Mouse (Mus musculus): ENCODE results near the gene Rfx7. TPM values are rescaled to one million over a fixed set of nuclear protein-coding genes. Genes with fewer than 3 reads are reported as not detected.
"Not testable (repeated sequence)": the region's sequence is repeated elsewhere in the genome, so short reads cannot be mapped to it uniquely, and the experiment has no call there.

The Rfx7 gene
- polyA plus RNA-seq, 1 experiment from 2014 or later, result 18.1 TPM

DNA sequence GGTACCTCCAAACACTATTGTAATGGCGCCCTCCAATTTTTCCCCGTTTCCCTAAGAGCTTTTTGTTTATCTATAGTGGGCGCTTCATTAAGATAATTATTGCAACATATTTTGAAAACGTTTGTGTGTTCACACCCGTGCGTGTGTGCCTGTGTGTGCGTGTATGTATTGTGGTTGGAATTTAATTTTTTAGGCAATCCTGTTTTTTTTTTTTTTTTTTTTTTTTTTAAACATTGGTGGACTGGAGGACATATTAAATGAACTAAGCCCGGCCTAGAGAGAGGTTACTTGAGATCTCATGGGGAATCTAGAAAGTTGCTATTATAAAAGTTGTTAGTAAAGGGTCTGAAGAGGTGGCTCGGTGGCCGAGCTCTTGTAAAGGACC lies 131.5 kb downstream of the Rfx7 start:
- no peak for DNase-seq
- ATAC-seq (ENCODE audit: insufficient read depth), result no peak
- Histone ChIP-seq H3K4me2 (peak overlapping the region; percentile 89), H3K27ac (ENCODE audit: low read depth) (peak overlapping the region; percentile 100), H3K9me3 (ENCODE audit: low read depth, low read length) (no peaks in the 10 kb centered on the region), H3K27me3 (ENCODE audit: insufficient read depth, low read length) (no peaks in the 10 kb centered on the region), H3K9ac (peak overlapping the region; percentile 100), H3K4me1 (ENCODE audit: insufficient read depth) (peaks cover 7% of the 10 kb centered on the region; the same call in 1 of the 2 replicates), H3K36me3 (ENCODE audit: insufficient read depth) (peaks cover 43% of the 10 kb centered on the region), H3K4me3 (ENCODE audit: low read depth, low read length) (peak overlapping the region; percentile 98)
- 2% methylated on average over 10 of the region's 10 CpGs for WGBS
- TF ChIP-seq CTCF (IDR thresholded peaks at IDR 0.05; ENCODE audit: low read depth), result no peak

DNA sequence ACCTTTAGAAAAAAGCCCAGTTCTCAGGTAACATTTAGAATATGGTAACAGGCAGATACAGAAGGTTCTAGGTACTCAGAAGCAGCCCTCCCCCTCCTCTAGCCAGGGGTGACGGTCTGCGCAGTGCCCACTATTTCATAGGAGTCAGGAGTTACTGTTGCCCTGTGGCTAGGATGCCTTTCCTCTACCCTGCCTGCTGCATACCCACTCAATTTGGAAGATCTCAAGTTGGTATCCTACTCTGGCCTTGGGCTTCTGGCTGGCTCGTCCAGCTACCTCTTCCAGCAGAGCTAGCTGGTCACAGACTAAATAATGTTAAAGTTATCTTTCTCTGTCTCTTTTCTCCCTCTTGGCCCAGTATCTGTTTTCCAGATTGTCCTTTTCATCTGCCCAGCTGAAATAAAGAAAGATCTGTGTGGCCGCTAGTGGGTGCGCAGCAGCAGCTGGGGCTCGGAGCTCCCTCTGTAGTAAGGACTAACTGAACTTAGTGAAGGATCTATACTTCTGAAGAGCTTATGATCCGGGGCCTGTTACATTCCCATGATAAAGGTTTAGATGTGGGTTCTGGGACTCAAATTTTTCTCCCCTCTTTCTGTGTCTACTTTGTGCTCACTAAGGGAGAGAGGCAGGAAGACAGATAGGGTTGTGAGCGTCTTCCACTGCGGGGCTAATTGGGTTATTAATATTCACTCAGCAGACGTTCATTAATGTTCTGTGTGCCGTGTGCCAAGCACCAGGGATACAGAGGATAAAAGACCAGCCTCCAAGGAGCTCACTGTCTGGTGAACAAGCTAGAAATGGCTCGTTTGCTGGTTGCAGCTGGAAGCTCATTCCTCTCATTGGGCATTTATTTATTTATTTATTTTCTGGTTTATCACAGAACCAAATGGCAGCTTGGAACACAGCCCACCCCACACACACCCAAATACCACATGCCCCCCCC lies 132.6 kb downstream of the Rfx7 start:
- WGBS, result 23% methylated on average over 12 of the region's 12 CpGs
- DNase-seq, result peak; percentile 56
- peak overlapping the region; percentile 100 for H3K27ac ChIP-seq (ENCODE audit: low read depth)
- H3K4me2 ChIP-seq, result peak overlapping the region; percentile 89
- H3K9me3 ChIP-seq (ENCODE audit: low read depth, low read length), result no peaks in the 10 kb centered on the region
- peaks cover 7% of the 10 kb centered on the region; the same call in 1 of the 2 replicates for H3K4me1 ChIP-seq (ENCODE audit: insufficient read depth)
- ATAC-seq (ENCODE audit: insufficient read depth), result no peak
- peak overlapping the region; percentile 98 for H3K4me3 ChIP-seq (ENCODE audit: low read depth, low read length)
- H3K27me3 ChIP-seq (ENCODE audit: insufficient read depth, low read length), result no peaks in the 10 kb centered on the region
- peak; percentile 34 for TF ChIP-seq CTCF (IDR thresholded peaks at IDR 0.05; ENCODE audit: low read depth)
- peaks cover 54% of the 10 kb centered on the region for H3K36me3 ChIP-seq (ENCODE audit: insufficient read depth)
- peak overlapping the region; percentile 100 for H3K9ac ChIP-seq

DNA sequence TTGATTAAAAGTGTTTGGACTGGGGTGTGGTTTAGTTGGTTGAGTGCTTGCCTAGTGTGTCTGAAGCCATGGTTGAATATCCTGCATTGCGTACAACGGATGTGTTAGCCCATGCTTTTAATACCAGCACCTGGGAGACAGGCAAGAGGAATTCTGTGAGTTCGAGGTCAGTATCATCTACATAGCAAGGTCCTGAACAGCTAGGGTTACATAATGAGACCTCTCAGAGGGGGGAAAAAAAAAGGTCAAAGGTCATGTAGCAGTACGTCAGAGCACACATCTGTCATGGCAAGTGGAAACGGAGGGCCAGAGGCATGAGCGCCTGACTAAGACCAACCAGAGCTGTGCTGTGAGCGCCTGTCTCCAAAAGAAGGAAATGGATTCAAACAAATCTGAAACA lies 133.5 kb downstream of the Rfx7 start:
- Histone ChIP-seq H3K4me2 (peak overlapping the region; percentile 89), H3K27me3 (ENCODE audit: insufficient read depth, low read length) (no peaks in the 10 kb centered on the region), H3K4me1 (ENCODE audit: insufficient read depth) (peaks cover 7% of the 10 kb centered on the region; the same call in 1 of the 2 replicates), H3K36me3 (ENCODE audit: insufficient read depth) (peaks cover 63% of the 10 kb centered on the region), H3K9me3 (ENCODE audit: low read depth, low read length) (no peaks in the 10 kb centered on the region), H3K4me3 (ENCODE audit: low read depth, low read length) (peak overlapping the region; percentile 98), H3K27ac (ENCODE audit: low read depth) (no peak overlapping the region), H3K9ac (peak overlapping the region; percentile 100; the same call in 1 of the 2 replicates)
- 27% methylated on average over 7 of the region's 7 CpGs for WGBS
- DNase-seq (no peak), ATAC-seq (ENCODE audit: insufficient read depth) (no peak)
- TF ChIP-seq CTCF (IDR thresholded peaks at IDR 0.05; ENCODE audit: low read depth), result no peak

DNA sequence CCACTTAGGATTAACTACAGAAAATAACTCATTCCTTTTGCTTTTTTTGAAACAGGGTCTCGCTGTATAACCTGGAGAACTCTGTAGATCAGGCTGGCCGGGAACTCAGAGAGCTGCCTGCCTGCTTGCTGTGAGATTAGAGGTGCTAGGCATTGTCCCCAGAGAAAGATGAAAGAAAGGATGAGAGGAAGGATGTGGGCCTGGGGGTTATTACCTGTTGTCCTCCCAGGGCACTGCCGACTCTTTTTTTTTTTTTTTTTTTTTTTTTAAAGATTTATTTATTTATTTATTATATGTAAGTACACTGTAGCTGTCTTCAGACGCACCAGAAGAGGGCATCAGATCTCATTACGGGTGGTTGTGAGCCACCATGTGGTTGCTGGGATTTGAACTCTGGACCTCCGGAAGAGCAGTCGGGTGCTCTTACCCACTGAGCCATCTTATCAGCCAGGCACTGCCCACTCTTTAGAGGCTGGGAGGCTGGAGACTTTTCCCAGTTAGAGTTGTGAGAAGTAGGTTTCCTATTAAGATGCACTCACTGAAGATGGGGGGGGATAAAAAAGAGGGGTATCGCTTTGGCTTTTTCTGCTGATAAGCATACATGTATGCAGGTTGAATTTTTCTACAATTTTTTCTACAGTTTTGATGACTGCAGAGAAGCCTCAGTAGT lies 134.4 kb downstream of the Rfx7 start:
- Histone ChIP-seq H3K4me2 (peak overlapping the region; percentile 89; the same call in 1 of the 2 replicates), H3K27ac (ENCODE audit: low read depth) (peak overlapping the region; percentile 36; the same call in 1 of the 2 replicates), H3K36me3 (ENCODE audit: insufficient read depth) (peaks cover 70% of the 10 kb centered on the region)
- H3K4me1 ChIP-seq (ENCODE audit: insufficient read depth); H3K27me3 ChIP-seq (ENCODE audit: insufficient read depth, low read length); H3K9ac ChIP-seq; H3K9me3 ChIP-seq (ENCODE audit: low read depth, low read length); ATAC-seq (ENCODE audit: insufficient read depth); DNase-seq; H3K4me3 ChIP-seq (ENCODE audit: low read depth, low read length): not testable (repeated sequence)
- WGBS, result 72% methylated on average over 6 of the region's 8 CpGs

DNA sequence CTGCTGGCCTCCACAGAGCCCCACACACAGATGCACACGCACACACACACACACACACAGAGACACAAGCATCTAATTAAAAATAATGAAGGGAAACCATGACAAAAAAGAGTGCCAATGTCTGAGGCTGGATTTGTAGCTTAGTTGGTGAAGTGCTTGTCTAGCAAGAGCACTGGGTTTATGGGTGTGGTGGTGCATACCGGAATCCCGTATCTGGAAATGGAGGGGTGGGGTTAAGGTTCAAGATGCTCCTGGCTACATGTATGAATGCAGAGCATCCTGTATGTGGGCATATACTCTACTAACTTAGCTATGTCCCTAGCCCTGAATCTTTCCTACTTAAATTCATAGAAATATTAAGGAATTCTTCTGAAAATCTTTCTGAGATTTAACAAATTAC lies 135.1 kb downstream of the Rfx7 start:
- WGBS, result 65% methylated on average over 3 of the region's 3 CpGs
- Histone ChIP-seq H3K4me1 (ENCODE audit: insufficient read depth) (peaks cover 4% of the 10 kb centered on the region; the same call in 1 of the 2 replicates), H3K4me2 (no peak overlapping the region), H3K27ac (ENCODE audit: low read depth) (no peak overlapping the region), H3K9ac (no peak overlapping the region), H3K4me3 (ENCODE audit: low read depth, low read length) (no peak overlapping the region), H3K9me3 (ENCODE audit: low read depth, low read length) (no peaks in the 10 kb centered on the region), H3K36me3 (ENCODE audit: insufficient read depth) (peaks cover 75% of the 10 kb centered on the region), H3K27me3 (ENCODE audit: insufficient read depth, low read length) (no peaks in the 10 kb centered on the region)
- DNase-seq (no peak), ATAC-seq (ENCODE audit: insufficient read depth) (no peak)
- TF ChIP-seq CTCF (IDR thresholded peaks at IDR 0.05; ENCODE audit: low read depth), result no peak

DNA sequence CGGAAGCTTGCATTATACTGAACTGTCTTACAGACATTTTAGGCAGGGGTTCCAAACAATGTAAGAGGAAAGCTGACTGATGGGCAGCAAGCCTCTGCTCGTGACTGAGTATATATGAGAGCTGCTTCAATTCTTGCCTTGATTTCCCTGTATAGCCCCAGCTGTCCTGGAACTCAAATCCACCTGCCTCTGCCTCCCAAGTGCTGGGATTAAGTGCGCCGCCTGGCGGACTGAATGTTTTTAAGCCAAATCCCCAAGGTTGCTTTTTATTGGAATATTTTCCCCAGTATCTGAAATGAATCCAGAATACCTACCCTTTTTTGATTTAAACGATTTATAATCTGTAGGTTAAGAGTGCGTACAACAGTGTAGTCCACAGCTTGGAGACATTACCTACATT lies 137.3 kb downstream of the Rfx7 start:
- H3K4me3 ChIP-seq (ENCODE audit: low read depth, low read length), result no peak overlapping the region
- H3K27ac ChIP-seq (ENCODE audit: low read depth), result no peak overlapping the region; the same call in 1 of the 2 replicates
- WGBS, result 79% methylated on average over 7 of the region's 7 CpGs
- no peak for DNase-seq
- TF ChIP-seq CTCF (IDR thresholded peaks at IDR 0.05; ENCODE audit: low read depth), result no peak
- H3K4me2 ChIP-seq, result no peak overlapping the region
- no peaks in the 10 kb centered on the region for H3K27me3 ChIP-seq (ENCODE audit: insufficient read depth, low read length)
- no peaks in the 10 kb centered on the region for H3K9me3 ChIP-seq (ENCODE audit: low read depth, low read length)
- no peak for ATAC-seq (ENCODE audit: insufficient read depth)
- peaks cover 4% of the 10 kb centered on the region; the same call in 1 of the 2 replicates for H3K4me1 ChIP-seq (ENCODE audit: insufficient read depth)
- no peak overlapping the region; the same call in 1 of the 2 replicates for H3K9ac ChIP-seq
- H3K36me3 ChIP-seq (ENCODE audit: insufficient read depth), result peaks cover 90% of the 10 kb centered on the region

DNA sequence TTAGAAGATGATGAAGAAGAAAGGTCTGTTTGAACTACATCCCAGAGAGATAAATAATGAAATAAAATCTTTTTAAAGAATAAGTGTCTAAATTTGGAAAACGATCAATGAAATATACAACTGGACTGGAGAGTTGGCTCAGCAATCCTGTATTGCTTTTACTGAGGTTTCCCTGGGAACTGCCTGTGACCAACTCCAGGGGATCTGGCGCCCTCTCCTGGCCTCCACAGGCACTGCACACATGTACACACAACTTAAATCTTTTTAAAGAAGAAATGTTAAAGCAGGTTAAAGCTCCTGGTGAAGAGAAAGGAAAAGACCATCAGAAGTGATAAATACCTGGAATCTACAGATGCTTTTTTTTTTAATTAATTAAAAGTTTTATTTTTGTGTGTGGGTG lies 140.3 kb downstream of the Rfx7 start:
- Histone ChIP-seq H3K9ac (no peak overlapping the region), H3K9me3 (ENCODE audit: low read depth, low read length) (no peaks in the 10 kb centered on the region), H3K27ac (ENCODE audit: low read depth) (no peak overlapping the region), H3K4me2 (no peak overlapping the region), H3K36me3 (ENCODE audit: insufficient read depth) (peaks cover 89% of the 10 kb centered on the region), H3K4me1 (ENCODE audit: insufficient read depth) (no peaks in the 10 kb centered on the region), H3K27me3 (ENCODE audit: insufficient read depth, low read length) (no peaks in the 10 kb centered on the region), H3K4me3 (ENCODE audit: low read depth, low read length) (no peak overlapping the region)
- peak; percentile 93 for TF ChIP-seq CTCF (IDR thresholded peaks at IDR 0.05; ENCODE audit: low read depth)
- WGBS, result 23% methylated on average over 2 of the region's 2 CpGs
- DNase-seq (peak; percentile 91), ATAC-seq (ENCODE audit: insufficient read depth) (no peak)

Small RNA genes within 50 kb of the gene (microRNA-seq; reads per million reads assigned to microRNA genes)
- not detected for gene Gm28010 (ENCODE audit: borderline number of aligned reads)

Other genes with a start within 250 kb of the Rfx7 start
- gene Mns1, start 94.2 kb upstream of the Rfx7 start, polyA plus RNA-seq (2014; fragmentation: Nextera tagmentation; extraction: Ambion mirVana), result 36.8 and 37.8 TPM in 2 replicates
- gene Tex9, start 40.0 kb upstream of the Rfx7 start, polyA plus RNA-seq (2014; fragmentation: Nextera tagmentation; extraction: Ambion mirVana), result 31.7 and 37.5 TPM in 2 replicates
- gene Nedd4, start 130.1 kb downstream of the Rfx7 start, polyA plus RNA-seq (2014; fragmentation: Nextera tagmentation; extraction: Ambion mirVana), result 802 and 805 TPM in 2 replicates